Mouse (Mus musculus): ENCODE results near the gene Slc25a39.

- TF ChIP-seq CTCF (IDR thresholded peaks at IDR 0.05; ENCODE audit: low read depth, low read length) = no peak
- TF ChIP-seq POLR2A (IDR thresholded peaks at IDR 0.05; ENCODE audit: extremely low read depth, insufficient read depth, low read length) = no peak
Observed at GRCm38 (mm10) chr11:102407834-102408215, at the start of gene Slc25a39.
